Mouse (Mus musculus) activated CD4-positive, CD25-positive, alpha-beta regulatory T cell, adult 4 months (primary cell): ENCODE results near the gene Arhgef18. TPM values are rescaled to one million over a fixed set of nuclear protein-coding genes. Genes with fewer than 3 reads are reported as not detected.

Experiments used
- ATAC-seq: one replicate; pipeline ENCODE4 v1.8.0; 2017
- polyA plus RNA-seq, 2 experiments: library from polyadenylated mRNA; unstranded; fragments of 100-300 nt; shearing (Covaris generic); gene quantifications; one replicate each; pipeline ENCODE4 v1.2.1; 2017

The Arhgef18 gene
- polyA plus RNA-seq, 2 experiments from 2014 or later, result 23.2 to 30.6 TPM

GRCm38 (mm10) chr8:3464309-3464708, 71.5 kb downstream of the Arhgef18 start:
- peak; percentile 28 for ATAC-seq

DNA sequence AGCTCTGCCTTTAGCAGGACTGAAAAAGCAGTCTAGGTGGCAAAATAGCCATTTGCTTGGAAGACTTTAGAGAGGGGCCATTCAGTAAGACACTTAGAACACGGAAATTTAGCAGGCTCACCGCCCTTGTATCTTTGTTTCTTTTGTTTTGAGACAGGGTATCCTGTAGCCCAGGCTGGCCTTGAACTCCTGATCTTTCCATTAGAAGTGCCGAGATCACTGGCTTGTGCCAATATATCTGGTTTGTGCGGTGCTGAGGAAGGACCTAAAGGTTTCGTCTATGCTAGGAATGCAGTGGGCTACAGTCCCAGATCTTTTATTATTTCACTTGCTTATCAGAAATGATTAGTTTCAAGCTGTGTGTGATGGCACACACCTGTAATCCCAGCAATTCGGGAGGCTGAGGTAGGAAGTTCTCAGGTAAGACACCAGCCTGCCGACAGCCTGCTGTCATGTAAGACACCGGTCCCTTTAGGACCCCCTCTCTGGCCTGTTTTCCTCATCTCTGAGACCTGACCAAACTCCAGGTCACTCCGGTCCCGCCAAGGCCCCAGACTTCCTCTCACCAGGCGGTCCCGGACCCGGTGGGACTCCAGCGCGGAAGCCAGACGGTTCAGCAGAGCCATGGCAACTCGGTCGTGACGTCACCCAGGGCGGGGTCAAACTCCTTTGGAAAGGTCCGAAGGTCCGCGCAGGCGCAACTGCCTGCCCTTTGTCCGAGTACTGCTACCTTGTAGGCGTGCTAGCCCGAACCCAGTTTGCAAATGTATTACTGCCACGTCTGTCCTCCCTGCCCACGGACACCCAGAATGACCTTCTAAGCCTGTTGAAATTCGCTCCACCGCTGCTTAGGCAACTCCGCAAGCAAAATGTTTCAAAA, 74.4 kb downstream of the Arhgef18 start, which contains the start of gene Pex11g:
Gene Pex11g, minus strand, starts transcription at position 675 of the 880 bp plus-strand sequence.
- peak; percentile 73 for ATAC-seq

GRCm38 (mm10) chr8:3467886-3468545, 75.2 kb downstream of the Arhgef18 start:
- ATAC-seq, result no peak

DNA sequence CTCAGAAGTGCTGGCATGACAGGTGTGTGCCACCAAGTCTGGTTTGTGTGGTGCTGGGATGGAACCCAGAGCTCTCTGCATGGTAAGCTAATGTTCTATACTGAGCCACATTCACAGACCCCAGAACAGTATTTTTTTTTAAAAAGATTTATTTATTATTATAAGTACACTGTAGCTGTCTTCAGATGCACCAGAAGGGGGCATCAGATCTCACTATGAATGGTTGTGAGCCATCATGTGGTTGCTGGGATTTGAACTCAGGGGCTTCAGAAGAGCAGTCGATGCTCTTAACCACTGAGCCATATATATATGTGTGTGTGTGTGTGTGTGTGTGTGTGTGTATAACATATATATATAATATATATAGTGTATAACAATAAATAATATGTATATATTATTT, 76.0 kb downstream of the Arhgef18 start:
- ATAC-seq, result no peak

DNA sequence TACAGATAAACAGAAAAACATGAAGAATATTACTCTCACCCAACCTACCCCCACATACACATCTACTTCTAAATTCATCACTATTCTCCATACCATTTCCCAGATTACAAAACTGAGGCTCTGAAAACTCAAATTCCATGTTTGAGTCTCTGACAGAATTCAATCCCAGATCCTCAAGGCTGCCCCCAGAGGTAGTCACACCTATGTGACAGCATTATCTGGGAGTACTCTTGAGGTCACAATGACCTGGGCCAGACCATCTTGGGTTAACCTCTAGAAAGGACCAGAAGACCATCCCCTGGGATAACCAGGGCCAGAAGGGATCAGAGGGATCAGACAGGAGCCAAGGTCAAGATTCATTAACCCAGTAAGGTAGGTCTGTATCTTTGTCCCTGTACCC, 77.8 kb downstream of the Arhgef18 start, which contains the start of gene Tex45:
Gene Tex45, plus strand, starts transcription at position 301 of the 400 bp plus-strand sequence.
- no peak for ATAC-seq

DNA sequence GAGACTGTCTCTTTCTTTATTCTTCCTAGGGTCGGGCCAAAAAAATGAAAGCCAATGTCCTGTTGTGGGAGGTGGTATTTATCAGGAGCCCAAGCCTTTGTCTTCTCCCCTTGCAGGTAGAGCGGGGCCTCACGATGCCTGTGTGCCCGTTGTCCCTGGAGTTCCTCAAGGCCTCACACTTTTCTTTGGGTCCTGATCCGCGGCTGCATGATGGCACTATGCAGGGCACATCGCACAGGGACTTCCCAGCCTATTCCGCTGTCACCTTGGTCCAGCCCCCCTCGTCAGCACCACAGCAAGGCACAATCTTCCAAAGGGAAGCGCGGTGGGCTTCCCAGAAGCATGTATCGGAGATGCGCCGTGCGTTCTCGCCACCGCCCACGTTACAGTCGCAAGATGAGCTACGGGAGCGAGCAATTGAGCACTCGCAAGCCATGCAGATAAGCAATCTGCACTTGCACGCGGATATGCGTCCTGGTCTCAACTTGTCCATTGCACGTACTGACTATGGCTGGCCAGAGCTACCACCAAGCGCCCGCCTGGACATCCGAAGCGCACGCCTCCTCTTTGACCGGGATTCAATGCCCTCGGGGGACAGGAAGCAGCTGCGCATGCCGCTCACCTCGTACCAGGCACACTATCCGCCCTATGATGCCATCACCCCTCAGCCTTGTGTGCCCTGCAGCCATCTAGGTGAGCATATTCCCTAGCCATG, 83.1 kb downstream of the Arhgef18 start:
- ATAC-seq, result no peak

GRCm38 (mm10) chr8:3480221-3480785, 87.5 kb downstream of the Arhgef18 start:
- no peak for ATAC-seq

- peak; percentile 36 for ATAC-seq
Observed at GRCm38 (mm10) chr8:3481605-3482004, 88.8 kb downstream of the Arhgef18 start.

DNA sequence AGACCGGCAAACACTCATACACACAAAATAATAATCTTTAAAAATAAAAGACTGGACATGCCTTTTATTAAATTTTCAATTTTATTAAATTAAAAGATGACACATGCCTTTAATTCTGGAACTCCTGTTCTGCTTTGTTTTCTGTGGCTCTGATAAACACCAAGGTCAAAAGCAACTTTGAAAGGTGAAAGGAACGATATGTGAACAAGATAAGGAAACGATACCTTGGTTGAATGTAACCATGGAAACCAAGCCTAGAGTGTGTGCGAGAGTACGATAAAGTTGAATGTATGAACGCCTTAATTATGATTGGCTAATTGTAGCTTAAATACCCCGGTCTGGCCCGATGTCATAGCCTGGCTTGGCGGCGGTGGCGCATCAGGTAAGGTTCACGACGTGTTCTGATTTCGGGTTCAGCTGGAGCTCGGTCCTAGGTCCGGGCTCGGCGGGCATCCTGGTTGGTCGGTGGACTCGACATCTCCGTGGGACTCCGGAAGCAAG, 89.5 kb downstream of the Arhgef18 start:
- no peak for ATAC-seq

DNA sequence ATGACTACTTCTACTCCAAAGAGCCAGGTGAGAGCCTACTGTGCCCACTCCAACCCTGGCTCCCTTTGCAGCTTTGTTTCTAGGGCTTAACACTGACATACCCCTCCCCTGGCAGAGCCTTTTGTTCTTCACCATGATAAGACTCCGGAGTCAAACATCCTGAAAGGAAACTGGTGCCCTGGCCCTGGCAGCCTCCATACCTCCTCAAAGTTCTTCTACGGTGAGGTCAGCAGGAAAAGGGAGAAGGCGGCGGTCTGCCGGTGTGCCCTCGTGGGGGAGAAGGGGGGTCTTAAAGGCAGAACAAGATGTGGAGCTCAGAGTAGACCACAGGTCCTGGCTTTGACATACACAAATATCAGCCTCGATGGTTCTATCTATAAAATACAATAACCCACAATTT, 90.7 kb downstream of the Arhgef18 start:
- no peak for ATAC-seq

DNA sequence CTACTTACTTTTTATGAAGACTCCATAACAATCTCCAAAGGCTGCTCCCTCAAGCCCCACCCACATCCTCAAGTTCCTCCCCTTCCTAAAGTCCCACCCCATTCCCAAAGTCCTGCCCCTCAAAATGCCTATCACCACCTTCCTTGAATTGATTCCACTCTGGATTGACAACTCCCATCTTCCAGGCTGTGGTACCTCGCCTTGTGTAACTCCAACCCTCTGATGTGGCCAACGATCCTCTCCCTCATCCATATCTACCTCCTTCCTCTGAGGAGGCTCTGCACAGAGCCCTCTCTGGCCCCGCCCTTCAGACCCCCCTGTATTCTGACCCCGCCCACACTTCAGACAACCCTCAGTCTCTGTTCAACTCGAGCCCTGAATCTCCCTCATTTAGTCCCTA, 92.4 kb downstream of the Arhgef18 start:
- no peak for ATAC-seq

DNA sequence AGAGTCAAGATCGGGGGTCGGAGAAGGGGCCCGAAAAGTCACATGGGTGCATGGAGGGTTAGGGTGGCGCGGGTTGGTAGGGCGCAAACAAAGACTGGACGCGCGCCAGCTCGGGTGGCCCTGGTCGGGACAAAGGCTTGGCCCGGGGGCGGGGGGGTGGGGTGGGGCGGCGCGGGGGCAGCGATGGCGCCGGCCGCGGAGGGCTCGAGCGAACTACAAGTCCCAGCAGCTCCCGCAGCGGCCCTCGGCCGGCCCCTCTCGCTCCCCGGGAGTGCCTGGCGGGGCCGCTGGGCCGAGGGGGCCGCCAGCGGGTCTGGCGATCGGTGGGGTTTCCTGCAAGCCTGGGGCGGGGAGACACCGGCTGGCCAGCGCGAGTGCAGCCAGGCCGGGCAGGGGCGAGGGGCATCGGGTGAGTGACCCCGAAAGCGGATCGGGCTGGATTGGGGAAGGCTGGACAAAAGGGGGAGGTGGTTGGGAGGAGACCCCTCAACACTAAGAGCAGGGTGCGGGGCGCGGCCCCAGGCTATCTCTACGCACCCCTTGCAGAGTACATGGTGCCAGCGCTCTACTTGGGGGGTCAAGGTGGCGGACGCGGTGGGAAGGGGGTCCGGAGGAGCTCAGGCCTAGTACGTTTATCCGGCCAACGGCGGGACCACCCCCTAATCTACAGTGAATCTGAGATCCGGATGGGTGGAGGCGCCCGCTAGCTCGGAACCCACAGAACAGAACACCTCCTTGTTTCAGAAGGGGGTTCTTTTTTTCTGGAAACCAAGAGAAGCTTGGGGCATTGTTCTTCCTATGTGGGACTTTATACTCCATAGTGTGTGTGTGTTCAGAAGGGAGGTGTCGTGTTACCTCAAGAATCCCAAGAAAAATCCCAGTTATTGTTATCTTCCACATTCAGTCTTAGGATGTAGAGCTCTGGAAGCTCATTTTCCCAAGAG, 100.4 kb downstream of the Arhgef18 start, which contains the start of gene Zfp358:
Gene Zfp358, plus strand, starts transcription at position 238 of the 944 bp plus-strand sequence.
- peak; percentile 56 for ATAC-seq

DNA sequence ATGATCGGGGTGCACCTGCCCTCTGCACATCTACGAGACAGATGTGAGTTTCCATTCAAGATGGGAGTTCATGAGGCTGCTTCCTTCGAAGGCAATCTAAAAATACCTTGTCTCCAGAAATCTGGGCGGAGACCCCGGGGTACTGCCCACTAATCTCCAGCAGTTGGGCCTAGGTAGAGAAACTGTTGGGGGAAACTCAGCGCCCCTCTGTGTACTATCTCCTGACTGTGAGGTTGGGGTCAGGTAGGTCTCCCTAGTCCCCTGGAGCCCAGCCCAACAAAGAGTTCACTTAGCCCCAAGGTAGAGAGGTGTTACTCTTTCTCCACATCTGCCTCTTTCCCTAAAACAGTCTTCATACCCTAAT, 101.0 kb downstream of the Arhgef18 start:
- no peak for ATAC-seq

DNA sequence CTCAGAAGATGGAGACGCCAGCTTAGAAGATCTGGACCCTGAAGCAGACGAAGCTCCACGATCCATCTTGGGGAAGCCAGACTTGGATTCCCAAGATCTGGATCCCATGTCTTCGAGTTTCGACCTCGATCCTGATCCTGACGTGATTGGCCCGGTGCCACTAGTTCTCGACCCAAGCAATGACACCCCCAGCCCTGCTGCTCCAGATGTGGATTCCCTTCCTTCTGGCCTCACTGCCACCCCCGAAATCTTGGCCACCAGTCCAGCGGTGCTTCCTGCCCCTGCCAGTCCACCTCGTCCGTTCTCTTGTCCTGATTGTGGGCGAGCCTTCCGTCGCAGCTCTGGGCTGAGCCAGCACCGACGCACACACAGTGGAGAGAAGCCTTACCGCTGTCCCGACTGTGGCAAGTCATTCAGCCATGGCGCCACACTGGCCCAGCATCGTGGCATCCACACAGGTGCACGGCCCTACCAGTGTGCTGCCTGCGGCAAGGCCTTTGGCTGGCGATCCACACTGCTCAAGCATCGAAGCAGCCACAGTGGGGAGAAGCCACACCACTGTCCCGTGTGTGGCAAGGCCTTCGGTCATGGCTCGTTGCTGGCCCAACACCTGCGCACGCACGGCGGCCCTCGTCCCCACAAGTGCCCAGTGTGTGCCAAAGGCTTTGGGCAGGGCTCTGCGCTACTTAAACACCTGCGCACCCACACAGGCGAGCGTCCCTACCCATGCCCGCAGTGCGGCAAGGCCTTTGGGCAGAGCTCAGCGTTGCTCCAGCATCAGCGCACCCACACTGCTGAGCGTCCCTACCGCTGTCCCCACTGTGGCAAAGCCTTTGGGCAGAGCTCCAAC, 103.0 kb downstream of the Arhgef18 start:
- ATAC-seq, result no peak

- ATAC-seq, result no peak
Observed at GRCm38 (mm10) chr8:3496428-3496748, 103.6 kb downstream of the Arhgef18 start.

- ATAC-seq, result no peak
Observed at GRCm38 (mm10) chr8:3498583-3498982, 105.8 kb downstream of the Arhgef18 start.

DNA sequence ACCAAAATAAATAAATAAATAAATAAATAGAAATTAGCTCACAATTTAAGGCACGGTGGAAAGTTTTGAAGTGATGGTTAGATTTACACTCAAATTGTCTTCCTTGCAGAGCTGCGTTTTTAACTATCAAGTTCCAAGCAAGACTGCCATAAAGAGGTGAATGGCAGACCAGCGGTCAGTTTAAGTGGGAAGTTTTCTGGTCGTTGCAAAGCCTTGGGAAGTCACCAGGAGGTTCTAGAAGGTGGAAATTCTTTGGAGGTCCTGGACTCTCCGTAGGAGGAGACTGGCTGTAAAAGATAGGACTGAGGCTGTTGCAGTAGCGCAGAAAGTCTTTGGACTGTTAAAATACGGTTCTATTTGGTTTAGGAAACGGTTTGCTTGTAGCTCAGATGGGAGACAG, 106.9 kb downstream of the Arhgef18 start:
- peak; percentile 14 for ATAC-seq

DNA sequence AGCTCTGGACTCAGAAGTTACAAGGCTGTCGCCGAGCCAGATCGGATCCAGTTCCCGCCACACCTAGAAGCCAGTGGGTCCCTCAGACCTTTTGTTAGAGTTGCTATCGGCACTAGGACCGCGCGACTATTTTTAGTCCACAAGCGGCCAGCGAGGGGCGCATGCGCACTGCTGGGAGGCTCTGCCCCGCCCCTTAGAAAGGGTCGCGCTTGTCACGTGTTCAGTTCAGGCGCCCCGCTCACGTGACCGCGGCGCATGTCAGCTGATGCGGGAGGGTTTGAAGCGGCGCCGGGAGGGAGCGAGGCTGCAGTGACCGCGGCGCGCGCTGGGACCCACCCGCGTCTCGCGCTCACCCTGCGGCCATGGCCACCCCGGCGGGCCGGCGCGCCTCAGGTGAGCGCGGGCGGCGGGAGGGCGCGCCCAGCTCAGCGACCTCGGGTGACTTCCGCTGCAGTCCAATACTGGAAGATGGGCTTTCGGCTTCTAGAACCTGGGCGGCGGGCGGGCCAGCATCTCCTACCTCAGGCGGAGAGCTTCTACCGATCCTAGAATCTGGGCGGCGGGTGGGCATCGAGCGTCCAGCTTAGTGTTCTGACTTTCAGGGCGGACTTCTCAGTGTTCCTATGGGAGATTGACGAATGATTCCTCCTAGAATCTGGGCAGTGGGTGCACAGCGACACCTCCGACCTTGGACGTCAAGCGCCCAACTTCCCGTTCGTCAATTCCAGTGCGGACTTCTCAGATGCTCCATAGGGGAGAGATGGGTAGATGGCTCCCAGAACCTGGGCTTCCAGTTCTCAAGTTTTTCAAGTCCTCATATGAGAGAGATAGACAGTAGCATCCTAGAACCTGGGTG, 107.7 kb downstream of the Arhgef18 start, which contains the start of gene Mcoln1:
Gene Mcoln1, plus strand, starts transcription at position 223 of the 856 bp plus-strand sequence.
- ATAC-seq, result peak; percentile 86

DNA sequence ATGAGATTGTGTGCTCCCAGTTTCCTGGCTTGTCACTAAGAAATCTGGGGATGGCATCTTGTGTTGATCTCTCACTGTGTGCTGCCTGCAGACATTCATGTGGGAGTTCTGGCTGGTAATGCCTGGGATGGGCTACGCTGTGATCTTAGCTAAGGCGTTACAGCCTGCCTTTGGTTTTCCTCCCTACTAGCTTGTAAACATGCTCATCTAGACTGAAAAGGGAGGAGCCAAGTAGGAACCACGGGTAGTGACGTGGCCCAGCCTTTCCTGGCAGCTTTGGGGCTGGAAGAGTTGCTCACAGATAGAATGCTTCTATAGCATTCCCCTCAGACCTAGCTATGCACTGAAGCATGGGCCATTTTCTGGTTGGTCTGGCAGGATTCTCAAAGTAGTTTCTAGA, 109.4 kb downstream of the Arhgef18 start:
- ATAC-seq, result no peak
